Mouse (Mus musculus) embryo, embryonic 11.5 days (tissue): Measurements from ENCODE around the gene Theg.
A peak's percentile ranks its signal among the peaks of the same experiment; 100 is the strongest.

Experiments used
- DNase-seq: peaks from one replicate; pipeline ENCODE4 v3.0.0-alpha.2; 2012; ENCODE audit warnings: low read depth, low spot score

Theg gene

DNA sequence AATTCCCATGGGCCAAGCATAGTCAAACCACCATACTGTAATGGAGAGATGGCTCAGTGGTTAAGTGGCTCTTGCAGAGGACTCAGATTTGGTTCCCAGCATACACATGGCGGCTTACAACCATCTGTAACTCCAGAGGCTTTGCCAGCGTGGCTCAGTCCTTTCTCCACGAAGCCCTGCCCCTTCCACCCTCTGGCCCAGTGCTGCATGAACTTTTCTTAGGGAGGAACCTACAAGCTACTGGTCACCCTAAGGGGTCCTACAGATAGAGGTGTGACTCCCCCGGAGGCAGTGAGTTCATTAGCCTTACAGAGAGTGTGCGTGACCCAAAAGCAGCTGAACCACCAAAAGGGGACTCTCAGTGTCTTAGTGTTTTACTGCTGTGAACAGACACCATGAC, 30.2 kb downstream of the Theg start:
- no peak for DNase-seq

DNA sequence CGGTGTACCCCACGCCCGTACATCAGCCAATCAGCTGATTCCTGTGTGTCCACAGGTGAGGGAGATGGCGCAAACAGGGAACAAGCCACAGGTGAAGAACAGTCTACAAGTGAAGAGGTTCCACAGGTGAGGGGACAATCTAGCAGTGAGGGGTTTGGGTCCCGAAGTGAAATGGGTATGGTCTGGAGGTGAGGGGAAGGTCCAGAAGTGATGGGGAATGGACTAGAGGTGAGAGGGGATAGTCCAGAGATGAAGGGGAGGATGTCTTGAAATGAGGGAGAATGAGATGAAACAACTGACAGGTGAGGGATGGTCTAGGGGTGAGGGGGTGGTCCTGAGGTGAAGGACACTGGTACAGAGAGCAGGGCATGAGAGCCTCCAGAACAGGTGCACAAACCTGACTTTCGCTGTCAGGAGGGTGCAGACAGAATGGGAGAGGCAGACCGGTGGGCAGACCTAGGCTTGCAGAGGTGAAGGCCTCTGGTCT, 31.9 kb downstream of the Theg start:
- no peak for DNase-seq

DNA sequence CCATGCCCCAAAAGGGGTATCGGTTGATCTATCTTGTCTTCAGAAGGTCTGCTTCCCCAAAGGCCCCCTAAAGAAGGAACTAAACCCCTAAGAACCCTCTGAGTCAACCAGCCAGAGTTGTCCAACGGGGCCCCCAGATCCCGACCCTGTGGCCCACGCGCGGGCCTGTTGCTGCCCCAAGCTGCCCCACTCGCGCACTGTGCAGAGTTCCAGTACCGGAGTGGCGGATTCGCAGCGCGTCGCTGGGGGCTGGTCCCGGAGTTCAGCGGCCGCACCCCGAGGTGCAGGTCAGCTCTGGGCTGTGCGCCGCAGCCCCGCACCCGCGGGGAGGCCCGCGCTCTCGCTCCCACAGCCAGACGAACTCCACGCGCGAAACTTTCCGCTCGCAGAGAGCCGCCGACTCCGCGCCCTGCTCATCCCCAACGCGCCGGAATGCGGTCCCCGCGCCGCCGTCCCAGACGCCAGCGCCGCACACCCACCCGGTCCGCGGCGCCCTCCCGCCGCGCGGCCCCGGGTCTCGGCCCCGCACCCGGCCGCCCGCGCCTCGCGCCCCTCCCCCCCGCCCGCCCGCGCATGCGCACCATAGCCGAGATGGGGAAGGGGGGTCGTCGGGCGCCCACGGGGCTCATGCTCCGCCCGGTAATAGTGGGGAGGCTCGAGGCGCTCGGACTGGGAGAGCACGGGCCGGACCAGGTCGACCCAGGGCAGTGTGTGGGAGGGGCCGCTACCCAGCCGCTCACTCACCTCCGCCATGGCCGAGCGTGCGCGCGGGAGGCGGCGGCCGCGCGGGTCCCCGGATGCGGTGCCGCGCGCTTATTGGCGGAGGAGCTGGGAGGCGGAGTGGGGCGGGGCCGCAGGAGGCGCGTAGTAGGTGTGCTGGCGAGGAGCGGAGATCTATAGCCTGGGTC, 32.5 kb downstream of the Theg start, which contains the start of gene Mier2:
Mier2 (minus strand) TSS at position 870 of the 908 bp plus-strand sequence.
- peak; percentile 38 for DNase-seq

DNA sequence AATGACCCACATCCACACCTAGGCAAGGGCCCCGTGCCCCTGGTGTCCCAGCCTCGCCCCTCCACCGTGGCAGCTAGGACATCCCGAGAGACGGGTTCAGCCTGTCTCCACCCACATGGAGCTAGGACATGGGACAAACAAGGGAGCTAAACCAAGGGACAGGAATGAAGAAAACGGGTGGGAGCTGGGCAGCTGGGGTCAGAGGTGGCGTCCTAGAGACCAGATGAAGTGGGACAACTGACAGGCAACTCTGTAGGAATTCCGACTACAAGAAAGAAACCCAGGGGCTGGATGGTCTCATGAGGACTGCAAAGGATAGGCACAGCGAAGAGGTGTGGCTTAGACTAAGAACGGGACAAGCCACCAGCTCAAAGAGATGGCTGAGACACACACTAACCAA, 33.4 kb downstream of the Theg start:
- DNase-seq: no peak

DNA sequence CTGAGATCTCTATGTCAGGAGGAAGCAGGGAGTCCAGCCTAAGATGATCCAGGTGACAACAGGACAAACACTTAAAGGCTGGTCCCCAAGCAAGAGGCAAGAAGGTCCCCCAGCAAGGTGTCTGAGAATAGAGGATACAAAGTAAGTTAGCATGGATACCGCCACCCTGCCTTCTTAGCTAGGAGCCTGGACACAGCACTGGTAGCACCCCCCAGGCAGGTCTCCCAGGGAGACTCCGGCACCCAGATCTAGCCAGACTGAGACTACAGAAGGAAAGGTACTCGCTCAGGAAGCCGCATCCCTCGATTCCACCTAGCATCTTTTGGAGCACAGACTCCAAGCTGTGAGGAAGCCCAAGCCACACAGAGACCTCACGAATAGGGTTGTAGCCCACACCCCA, 34.0 kb downstream of the Theg start:
- DNase-seq: no peak

DNA sequence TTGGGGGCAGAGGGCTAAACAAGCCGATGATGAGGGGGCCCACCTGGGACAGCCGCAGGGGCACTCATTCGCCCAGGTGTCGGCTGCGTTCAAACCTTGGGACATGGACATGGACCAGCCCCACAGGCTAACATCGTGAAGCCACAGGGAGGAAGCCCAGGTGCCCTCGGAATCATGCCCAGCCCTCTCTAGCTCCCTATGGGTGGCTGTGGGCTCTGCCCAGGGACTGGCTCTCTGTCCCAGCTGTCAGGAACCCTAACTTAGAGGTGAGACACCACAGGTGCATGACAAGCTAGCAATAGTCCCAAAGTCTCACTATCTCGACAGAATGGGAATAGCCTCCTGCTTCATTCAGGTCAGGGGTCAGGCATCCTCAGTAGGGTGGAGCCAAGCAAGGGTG, 34.6 kb downstream of the Theg start:
- no peak for DNase-seq

DNA sequence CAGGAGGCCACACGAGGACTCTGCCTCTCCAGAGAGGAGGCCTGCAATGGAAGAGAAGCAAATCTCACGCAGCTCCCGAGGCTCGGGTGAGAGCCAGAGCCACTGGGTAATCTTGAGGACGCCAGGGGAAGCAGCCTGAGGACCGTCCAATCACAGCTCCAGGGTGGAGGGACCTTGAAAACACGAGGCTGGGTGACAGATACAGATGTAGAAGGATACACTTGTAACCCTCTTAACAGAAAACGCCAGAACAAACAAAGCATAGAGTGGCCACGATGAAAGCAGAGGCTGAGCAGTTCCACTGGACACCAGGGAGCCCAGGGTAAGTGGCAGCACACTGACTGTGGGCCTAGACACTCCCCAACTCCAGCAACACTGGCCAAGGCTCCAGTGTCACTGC, 36.8 kb downstream of the Theg start:
- no peak for DNase-seq

DNA sequence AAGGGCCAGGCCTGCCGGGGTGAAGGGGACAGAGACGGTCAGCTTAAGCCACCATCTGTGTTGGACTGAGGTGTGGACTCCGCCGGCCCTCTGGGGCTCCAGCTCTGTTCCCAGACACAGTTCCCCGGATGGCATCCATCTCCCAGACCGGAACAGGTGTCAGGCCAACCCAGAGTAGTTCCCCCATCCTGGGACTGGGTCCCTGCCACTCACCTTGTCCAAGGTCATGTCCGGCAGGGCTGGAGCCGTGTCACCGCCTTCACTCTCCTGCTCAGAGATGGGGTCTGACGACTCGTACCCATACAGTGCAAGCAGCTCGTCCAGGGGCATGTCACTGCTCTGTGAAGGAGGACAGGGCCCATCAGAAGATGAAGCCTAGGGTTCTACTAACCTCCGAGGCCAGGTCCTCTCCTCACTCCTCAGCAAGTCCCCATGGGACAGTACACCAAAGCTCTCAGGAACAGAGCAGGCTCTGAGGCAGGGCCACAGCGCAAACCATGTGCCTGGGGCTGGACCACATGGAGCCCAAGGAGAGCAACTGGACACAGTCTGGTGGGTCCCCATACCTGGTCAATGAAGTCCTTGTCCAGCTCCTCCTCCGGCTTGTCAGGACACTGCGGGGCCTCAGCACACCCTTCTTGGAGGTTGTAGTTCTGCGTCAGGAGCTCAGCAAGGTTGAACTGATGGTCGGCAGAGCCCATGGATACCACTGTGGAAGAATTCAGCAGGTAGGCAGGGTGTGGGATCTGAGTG, 38.0 kb downstream of the Theg start:
- no peak for DNase-seq

DNA sequence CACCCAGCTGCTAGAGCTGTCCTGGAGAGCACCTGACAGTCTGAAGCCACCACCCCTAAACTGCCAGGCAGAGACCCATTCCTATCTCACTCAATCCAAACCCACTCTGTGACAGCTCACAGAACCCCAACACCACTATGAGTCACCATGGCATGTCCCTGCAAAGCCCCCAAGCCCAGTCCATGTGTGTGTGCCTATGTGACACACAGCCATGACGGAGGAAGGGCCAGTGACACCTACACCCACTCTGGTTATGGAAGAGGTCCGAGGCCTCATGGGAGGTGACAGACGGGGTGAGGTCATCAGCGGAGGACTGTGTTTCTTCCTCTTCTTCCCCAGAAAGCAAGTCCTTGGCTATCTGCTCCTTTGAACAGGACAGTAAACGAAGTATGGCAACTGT, 38.6 kb downstream of the Theg start:
- no peak for DNase-seq

DNA sequence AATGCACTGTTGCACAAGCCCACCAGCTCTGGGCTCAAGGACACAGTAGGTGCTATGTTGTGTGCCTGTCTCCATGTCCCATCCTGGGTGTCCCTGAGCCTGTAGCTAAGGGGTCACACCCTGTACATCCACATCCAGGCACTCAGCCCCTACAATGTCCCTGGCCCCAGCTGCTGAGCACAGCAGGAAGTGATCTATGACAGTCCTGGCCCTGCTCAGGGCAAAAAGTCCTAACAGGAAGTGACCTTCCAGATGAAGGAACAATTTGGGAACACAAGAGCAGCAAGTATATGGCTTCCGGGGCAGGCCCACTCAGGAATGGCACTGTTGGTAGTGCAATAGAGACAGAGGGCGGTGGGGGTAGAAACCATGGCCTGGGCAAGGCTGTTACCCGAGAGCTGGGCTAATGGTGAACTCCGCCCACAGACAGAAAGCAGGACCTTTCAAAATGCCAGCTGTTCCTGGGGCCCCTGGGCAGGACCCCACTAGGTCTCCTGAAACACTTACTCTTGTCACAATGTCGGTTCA, 39.9 kb downstream of the Theg start:
- no peak for DNase-seq

DNA sequence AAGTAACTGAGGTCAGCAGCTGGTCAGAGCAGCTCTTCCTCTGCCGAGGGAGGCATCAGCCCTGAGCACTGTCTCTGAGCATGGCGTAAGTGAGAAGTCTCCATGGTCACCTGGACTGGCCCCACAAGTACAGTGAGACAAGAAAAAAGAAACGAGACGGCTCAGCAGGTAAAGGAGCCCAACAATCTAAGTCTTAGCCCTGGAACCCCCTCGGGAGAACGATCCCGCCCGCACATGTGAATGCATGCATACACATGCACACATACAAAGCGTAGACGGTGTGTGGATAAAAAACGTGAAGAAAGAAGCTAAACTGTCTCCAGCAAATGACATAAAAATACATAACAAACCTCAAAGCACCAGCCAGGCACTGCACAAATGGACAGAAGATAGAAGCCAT, 40.6 kb downstream of the Theg start:
- no peak for DNase-seq

DNA sequence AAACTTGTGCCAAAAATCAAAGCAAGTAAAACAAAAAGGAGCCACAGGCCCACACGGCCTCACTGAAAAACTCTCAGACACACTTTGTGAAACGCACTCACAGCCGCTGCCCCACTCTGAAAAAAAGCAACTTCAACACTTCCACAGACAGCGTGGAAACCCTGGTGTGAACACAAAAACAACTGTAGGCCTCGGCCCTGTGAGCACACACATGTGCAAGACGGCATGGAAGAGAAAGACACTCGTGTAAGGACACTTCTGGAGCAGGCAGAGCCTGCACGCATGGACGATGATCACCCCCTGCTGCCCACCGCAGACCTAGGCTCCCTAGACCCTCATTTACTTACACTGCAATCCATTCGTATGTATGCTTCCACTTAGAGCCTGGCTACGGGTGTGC, 41.2 kb downstream of the Theg start:
- DNase-seq: no peak

DNA sequence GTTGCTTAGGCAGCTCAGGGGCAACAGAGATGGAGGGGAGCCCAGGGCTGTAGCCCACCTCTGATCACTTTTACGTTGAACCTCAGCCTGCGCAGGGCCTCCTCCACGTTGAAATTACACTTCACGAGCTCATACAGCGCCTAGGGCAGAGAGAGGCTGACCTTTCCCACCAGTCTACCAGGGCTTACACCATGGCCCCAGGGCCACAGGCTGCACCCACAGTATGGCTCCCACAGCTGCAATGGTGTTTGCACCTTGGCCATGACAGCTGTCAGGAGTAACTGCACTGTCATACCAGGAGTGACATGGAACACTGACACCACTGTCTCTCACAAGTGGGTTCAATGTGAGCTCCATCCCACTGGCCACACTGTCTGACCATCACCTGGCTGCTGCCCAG, 42.5 kb downstream of the Theg start:
- no peak for DNase-seq

DNA sequence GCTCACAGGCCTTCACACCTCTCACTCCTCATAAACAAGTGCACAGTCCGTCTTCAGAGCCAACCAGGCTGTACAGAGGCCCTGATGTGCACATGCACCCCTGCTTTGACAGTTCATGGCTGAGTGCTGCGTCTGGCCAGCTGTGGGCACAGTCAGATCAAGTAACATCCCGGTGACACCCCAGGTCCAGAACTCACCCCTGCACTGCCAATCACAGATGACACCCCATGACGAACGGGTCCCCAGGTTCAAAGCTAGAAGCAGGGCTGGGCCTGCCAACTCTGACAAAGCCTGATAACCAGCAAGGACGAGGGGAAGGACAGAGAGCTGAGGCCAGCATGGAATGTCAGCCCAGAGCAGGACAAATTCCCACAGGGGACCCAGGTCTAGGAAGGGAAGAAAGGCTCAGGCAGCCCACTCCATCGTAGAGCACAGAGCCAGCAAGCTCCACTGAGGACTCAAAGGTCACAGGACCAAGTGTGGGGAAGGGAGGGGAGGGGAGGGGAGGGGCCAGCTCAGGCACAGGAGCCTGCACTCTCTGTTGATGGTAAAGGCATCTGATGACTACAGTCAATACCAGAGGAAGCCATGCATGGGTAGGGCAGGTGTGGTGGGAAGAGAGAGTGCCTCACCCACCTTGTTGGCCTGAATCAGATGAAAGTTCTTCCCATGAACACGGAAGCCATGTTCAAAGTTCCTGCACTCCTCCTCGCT, 43.1 kb downstream of the Theg start:
- DNase-seq: no peak

DNA sequence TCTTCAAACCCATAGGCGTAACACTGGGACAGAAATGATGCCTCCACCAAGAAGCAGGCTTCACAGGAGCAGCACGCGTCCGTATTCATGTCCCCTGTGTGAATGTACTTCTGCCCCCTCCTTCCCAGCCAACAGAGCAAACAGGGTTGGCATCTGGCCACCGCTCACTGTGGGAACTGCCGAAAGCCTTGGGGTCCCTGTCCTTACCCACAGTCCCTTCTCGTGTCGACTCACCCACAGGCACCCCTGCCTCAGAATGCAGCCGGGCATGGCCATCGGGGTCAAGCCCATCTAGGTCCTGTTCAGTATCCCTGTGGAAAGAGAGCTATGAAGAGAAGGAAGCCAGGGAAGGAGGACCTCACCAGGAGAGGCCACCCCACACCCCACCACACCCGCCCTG, 45.0 kb downstream of the Theg start:
- no peak for DNase-seq

DNA sequence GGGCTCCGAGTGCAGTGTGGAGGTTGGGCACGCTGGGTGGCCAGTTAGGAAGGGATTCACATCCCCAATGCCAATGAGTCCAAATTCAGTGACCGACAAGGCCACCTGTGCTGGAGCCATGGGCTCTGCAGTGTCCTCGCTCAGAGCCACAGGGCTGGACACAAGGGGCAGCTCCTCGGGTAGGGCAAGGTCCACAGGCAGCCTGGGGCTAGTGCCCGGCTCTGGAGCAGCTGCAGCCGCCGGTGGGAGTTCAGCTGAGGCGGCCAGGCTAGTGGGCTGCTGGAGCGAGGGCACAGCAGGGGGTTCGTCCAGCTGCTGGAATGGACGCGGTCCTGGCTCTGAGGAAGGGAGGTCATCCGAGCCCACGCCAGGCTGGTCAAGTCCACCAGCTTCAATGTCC, 45.6 kb downstream of the Theg start:
- no peak for DNase-seq

DNA sequence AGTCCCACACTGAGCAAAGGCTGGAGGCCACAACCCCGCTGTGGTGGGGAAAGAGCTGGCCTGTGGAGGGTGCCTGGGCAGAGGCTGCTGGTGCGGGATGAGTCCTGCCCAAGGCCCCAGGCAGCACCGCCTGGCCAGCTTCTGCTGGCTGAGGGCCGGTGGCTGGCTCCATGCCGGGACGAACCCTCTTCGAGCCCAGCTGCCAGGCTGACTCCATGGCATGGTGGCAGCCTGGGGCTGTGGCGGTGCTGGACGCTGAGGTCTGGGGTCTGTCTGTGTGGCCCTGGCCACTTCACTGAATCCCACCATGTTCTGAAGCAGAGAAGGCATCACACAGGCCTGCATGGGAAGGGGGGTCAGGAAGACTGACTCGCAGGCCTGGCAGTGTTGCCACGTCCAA, 46.4 kb downstream of the Theg start:
- no peak for DNase-seq

DNA sequence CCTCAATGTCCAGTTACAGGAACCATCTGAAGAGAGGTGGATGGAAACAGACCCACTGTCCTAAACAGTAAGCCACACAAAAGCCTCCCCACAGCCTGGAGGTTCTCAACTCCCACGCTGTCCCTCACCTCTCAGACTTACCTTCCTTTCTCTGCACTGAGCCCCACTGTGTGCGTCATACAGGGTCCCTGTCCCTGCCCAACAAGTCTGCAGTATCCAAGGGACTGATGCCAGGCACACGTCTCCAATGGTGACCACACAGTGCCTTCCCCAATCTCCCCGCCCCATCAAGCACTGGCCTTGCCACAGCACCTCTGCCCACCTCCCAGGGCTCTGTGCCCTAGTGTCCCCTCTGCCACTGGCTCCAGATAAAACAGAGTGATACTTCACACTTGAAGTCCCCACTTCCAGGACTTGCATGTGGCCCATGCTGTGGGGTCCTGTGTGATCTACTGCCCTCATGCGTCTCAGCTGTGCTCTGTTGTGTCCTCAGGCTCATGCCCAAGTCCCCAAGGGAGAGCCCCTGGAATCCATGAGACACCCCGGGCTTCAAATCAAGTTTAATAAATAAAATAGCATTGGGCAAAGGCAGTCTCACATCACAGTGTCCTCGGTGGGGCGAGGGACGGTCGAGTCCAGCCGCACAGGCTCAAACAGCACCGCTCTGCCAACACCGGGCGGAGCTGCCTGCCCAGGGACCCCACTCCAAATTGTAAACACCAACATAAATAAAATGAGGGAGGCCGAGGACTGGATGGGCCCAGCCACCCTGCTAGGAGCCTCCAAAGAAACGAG, 47.2 kb downstream of the Theg start:
- DNase-seq: no peak

DNA sequence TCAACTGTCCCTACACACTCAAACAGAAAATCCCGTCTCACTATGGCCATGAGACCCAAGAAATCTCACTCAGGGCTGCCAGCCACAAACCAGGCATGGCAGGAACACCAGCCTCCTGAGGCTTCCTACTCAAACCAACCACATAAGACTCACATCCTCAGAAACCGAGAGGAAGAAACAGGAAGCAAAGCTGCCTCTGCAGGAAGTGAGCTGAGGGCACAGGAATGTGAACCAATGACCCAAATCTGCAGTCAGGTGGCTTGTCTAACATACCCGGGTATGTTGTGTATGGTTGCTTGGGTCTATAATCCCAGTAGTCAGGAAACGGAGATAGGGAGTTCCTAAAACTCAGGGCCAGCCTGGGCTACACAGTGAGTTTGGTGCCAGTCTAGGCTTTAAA, 48.3 kb downstream of the Theg start:
- no peak for DNase-seq

DNA sequence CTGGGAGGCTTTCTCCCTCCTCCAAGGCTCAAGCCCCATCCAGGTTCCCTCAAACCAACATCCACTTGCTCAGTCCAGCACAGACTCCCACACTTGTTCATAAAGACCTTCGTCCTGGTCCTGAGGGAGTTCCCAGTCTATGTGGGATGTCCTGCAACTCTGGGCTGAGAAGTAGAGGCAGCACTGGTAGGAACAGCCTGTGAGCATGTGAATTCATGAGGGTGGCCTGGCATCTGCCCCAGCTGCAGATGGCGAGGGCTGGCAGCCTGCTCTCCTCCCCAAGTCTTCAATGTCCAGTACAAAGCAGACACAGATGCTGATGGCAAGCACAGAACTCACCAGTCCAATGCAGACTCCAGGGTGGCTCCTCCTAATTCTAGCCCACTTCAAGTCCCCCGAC, 48.8 kb downstream of the Theg start:
- DNase-seq: no peak

DNA sequence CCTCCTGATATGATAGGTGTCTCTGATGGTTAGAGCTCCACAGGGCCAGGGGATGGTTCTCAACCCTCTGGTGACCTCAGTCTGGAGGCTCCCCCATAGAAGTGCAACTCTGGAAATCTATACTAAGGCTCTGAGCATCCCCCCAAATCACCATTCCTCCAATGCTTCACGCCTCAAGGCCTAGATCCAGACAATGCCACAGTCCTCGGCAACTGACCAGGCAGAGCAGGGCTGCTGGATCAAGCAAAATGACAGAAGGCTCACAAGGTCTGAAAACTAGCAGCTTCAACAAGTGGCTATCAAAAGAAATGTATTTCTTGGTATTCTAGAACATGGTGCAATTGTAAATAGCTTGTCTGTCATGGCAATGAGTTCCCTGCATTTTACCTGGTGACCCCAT, 49.4 kb downstream of the Theg start:
- no peak for DNase-seq
